32 mouse cellular contexts compared by ENCODE assay signal in genomic region chr10:48425501-48425900, GRCm38 (mm10).
"Had no signal": no experiment of that assay in that cellular context is flagged by ENCODE, and none has a peak within 500 bp of the region (broad histone marks: within the 10 kb centered on the region; RNA-seq: fewer than 3 reads in every experiment).

No protein-coding gene starts in this region.

- H3K9me3 ChIP-seq: limb, embryonic 10.5 days; limb, embryonic 13.5 days; limb, embryonic 15.5 days; liver, embryonic 13.5 days; liver, embryonic 15.5 days; lung, embryonic 15.5 days; midbrain, embryonic 10.5 days; midbrain, embryonic 12.5 days; midbrain, embryonic 13.5 days; midbrain, embryonic 15.5 days; neural tube, embryonic 12.5 days; neural tube, embryonic 13.5 days had no signal

- H3K4me1 ChIP-seq: limb, embryonic 10.5 days; limb, embryonic 12.5 days; limb, embryonic 13.5 days; limb, embryonic 15.5 days; liver, embryonic 12.5 days; liver, embryonic 13.5 days; liver, embryonic 15.5 days; lung, embryonic 15.5 days; megakaryocyte, embryonic 14.5 days; midbrain, embryonic 10.5 days; midbrain, embryonic 12.5 days; midbrain, embryonic 13.5 days; midbrain, embryonic 15.5 days; neural tube, embryonic 12.5 days; neural tube, embryonic 13.5 days had no signal

- ATAC-seq: liver, embryonic 12.5 days; liver, postnatal 0 days; lung, postnatal 0 days; midbrain, embryonic 13.5 days; midbrain, embryonic 15.5 days; midbrain, embryonic 16.5 days had no signal

- H3K4me3 ChIP-seq: limb, embryonic 10.5 days; limb, embryonic 12.5 days; limb, embryonic 13.5 days; limb, embryonic 15.5 days; liver, embryonic 12.5 days; liver, embryonic 13.5 days; liver, embryonic 15.5 days; lung, embryonic 15.5 days; megakaryocyte, embryonic 14.5 days; midbrain, embryonic 10.5 days; midbrain, embryonic 12.5 days; midbrain, embryonic 13.5 days; midbrain, embryonic 15.5 days; myocyte; neural tube, embryonic 12.5 days; neural tube, embryonic 13.5 days had no signal

- H3K9ac ChIP-seq: limb, embryonic 12.5 days; limb, embryonic 13.5 days; limb, embryonic 15.5 days; liver, embryonic 12.5 days; liver, embryonic 13.5 days; liver, embryonic 14.5 days; liver, embryonic 15.5 days; liver, postnatal 0 days; lung, embryonic 14.5 days; lung, embryonic 15.5 days; midbrain, embryonic 12.5 days; midbrain, embryonic 13.5 days; midbrain, embryonic 15.5 days; neural tube, embryonic 12.5 days; neural tube, embryonic 13.5 days had no signal

- H3K27ac ChIP-seq: limb, embryonic 10.5 days; limb, embryonic 12.5 days; limb, embryonic 13.5 days; limb, embryonic 15.5 days; liver, embryonic 12.5 days; liver, embryonic 13.5 days; liver, embryonic 14.5 days; liver, embryonic 15.5 days; lung, embryonic 15.5 days; macrophage; midbrain, embryonic 10.5 days; midbrain, embryonic 12.5 days; midbrain, embryonic 13.5 days; midbrain, embryonic 15.5 days; neural tube, embryonic 12.5 days; neural tube, embryonic 13.5 days had no signal

- H3K36me3 ChIP-seq: limb, embryonic 10.5 days; limb, embryonic 12.5 days; limb, embryonic 13.5 days; limb, embryonic 15.5 days; liver, embryonic 12.5 days; liver, embryonic 13.5 days; liver, embryonic 15.5 days; lung, embryonic 15.5 days; midbrain, embryonic 10.5 days; midbrain, embryonic 12.5 days; midbrain, embryonic 13.5 days; midbrain, embryonic 15.5 days; neural tube, embryonic 12.5 days; neural tube, embryonic 13.5 days had no signal

- H3K27me3 ChIP-seq: limb, embryonic 12.5 days; limb, embryonic 13.5 days; limb, embryonic 15.5 days; liver, embryonic 12.5 days; liver, embryonic 13.5 days; liver, embryonic 15.5 days; lung, embryonic 15.5 days; megakaryocyte, embryonic 14.5 days; midbrain, embryonic 12.5 days; midbrain, embryonic 13.5 days; midbrain, embryonic 15.5 days; neural tube, embryonic 12.5 days; neural tube, embryonic 13.5 days had no signal

- DNase-seq: left cerebral cortex, postnatal 4 days; liver, embryonic 13.5 days; liver, postnatal 0 days; lung, adult 18-20 months; lung, adult 2 months; lung, embryonic 14.5 days; lung, postnatal 10 days; lung, postnatal 14 days; lung, postnatal 36 days; lung, postnatal 4 days; midbrain, embryonic 14.5 days had no signal

- H3K4me2 ChIP-seq: limb, embryonic 12.5 days; limb, embryonic 13.5 days; limb, embryonic 15.5 days; liver, embryonic 11.5 days; liver, embryonic 12.5 days; liver, embryonic 13.5 days; liver, embryonic 15.5 days; lung, embryonic 14.5 days; lung, embryonic 15.5 days; midbrain, embryonic 11.5 days; midbrain, embryonic 12.5 days; midbrain, embryonic 13.5 days; midbrain, embryonic 15.5 days; neural tube, embryonic 12.5 days; neural tube, embryonic 13.5 days had no signal
